Mouse (Mus musculus) lung, embryonic 15.5 days (tissue): ENCODE measurements around the gene Coq2. TPM values are rescaled to one million over a fixed set of nuclear protein-coding genes. Genes with fewer than 3 reads are reported as not detected.

Experiments
- ATAC-seq: fragments of 200-750 bp; cut with Nextera tagmentation; 2 replicates; pipeline ENCODE4 v1.8.0; 2017; ENCODE audit warnings: moderate number of reproducible peaks, borderline replicate concordance; ENCODE audit not compliant: low FRiP score, low TSS enrichment; ENCODE audit errors: extremely low read depth
- H3K27ac ChIP-seq: fragments of 300-500 bp; sonication (generic); 2 replicates; pipeline ENCODE4 v1.5.1; 2015; ENCODE audit warnings: moderate library complexity, mild to moderate bottlenecking, inconsistent platforms
- H3K27me3 ChIP-seq: fragments of 300-500 bp; sonication (generic); 2 replicates; pipeline ENCODE4 v1.6.1; 2015; ENCODE audit warnings: inconsistent platforms
- H3K36me3 ChIP-seq: fragments of 300-500 bp; sonication (generic); 2 replicates; pipeline ENCODE4 v1.6.1; 2015; ENCODE audit warnings: inconsistent platforms
- H3K4me1 ChIP-seq: fragments of 300-500 bp; sonication (generic); 2 replicates; pipeline ENCODE4 v1.6.1; 2015; ENCODE audit warnings: inconsistent platforms
- H3K4me2 ChIP-seq: fragments of 300-500 bp; sonication (generic); 2 replicates; pipeline ENCODE4 v1.6.1; 2015; ENCODE audit warnings: inconsistent platforms, mild to moderate bottlenecking, moderate library complexity
- H3K4me3 ChIP-seq: fragments of 300-500 bp; sonication (generic); 2 replicates; pipeline ENCODE4 v1.5.1; 2015; ENCODE audit warnings: mild to moderate bottlenecking, inconsistent platforms
- H3K9ac ChIP-seq: fragments of 300-500 bp; sonication (generic); 2 replicates; pipeline ENCODE4 v1.6.1; 2015; ENCODE audit warnings: inconsistent platforms
- H3K9me3 ChIP-seq: fragments of 300-500 bp; sonication (generic); 2 replicates; pipeline ENCODE4 v1.6.1; 2016; ENCODE audit warnings: inconsistent platforms
- WGBS: fragments of 180-500 bp; shearing (Covaris S2); methylation state at CpG from one replicate; pipeline ENCODE4 v1.1.7; 2015; 5-methylcytosine and 5-hydroxymethylcytosine counted together
- polyA plus RNA-seq: library from polyadenylated mRNA; unstranded; fragments of >200 nt; fragmentation: Nextera tagmentation; extraction: Ambion mirVana; gene quantifications from 2 replicates; pipeline ENCODE4 v1.2.1, GENCODE M21; 2015

Gene Coq2
- 56.5 and 59.7 TPM in 2 replicates for polyA plus RNA-seq

DNA sequence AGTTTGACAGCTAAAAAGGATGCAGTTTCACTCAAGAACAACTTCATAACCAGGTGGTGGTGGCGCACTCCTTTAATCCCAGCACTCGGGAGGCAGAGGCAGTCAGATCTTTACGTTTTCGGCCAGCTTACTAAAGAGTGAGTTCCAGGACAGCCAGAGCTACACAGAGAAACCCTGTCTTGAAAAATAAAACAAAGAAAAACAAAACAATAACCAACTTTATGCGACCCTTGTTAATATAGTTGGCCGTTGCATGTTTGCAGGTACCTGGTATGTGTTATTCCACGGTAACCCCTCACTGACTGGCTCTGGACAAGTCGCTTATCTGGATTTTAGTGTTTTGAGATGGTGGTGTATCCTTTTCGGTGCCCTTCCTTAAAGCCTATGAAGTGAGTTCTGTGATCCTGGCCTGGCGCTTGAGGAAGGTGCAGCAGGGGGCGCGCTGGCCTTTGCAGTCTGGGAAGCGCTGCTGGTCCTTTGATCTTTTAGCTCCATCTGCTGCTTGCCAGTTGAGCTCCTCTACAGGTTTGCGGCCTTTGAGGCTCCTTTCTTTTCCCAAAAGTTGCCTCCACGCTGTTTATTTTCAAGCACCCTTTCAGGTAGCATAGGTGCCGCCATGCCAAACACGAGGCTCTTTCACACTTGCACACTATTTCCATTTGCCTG lies at the start of gene Coq2:
Coq2 (minus strand) TSS at position 430 of the 666 bp plus-strand sequence.
- peaks cover 17% of the 10 kb centered on the region for H3K4me1 ChIP-seq
- ATAC-seq: peak; percentile 64; the same call in 1 of the 2 replicates
- H3K9ac ChIP-seq: peak within 1 kb of the TSS; percentile 80
- H3K4me2 ChIP-seq: peak within 1 kb of the TSS; percentile 67
- peak within 1 kb of the TSS; percentile 76 for H3K27ac ChIP-seq
- no peaks in the 10 kb centered on the region for H3K36me3 ChIP-seq
- 8% methylated on average over 17 of the region's 17 CpGs for WGBS
- no peaks in the 10 kb centered on the region for H3K27me3 ChIP-seq
- no peaks in the 10 kb centered on the region for H3K9me3 ChIP-seq
- peak within 1 kb of the TSS; percentile 75 for H3K4me3 ChIP-seq

DNA sequence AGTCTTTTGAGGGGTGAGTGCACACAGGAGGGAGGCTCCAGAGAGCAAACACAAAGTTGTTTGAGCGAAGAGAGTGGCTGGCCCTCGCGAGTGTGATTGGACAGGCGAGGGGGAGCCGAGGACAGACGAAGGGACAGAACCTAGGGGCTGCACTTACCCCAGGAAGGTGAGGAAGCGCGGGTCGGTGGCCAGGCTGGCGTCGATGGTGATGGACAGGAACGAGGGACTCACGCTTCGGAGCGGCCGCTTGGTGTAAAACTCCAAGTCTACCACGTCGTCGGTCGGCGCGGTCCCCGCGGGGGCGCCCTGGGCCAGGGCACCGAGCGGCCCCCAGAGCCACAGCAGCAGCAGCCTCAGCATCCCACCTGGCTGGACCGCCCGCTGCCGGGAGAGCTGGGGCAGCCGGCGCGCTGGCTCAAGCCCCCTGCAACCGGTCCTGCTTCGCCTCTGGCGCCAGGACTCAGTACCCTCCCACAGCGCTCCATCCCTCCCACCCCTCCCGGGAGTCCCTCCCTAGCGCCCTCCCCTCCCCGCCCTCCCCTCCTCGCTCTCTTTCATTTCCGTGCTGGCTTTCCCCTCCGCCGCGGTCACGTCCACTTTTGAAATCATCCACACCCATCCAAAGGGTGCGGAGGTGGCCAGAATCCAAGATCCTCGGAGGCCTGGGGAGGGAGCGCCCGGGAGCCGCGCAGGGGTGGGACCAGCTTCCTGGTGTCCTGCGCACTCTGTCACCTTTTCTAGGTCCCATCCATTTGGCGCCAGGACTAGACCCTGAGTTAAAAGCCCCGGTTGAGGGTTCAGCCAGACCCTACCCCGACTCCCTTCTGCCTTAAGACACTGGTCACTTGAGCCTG lies 44.5 kb upstream of the Coq2 start, which contains the start of gene Hpse:
Hpse (minus strand) TSS at position 482 of the 854 bp plus-strand sequence.
- H3K9me3 ChIP-seq: no peaks in the 10 kb centered on the region
- ATAC-seq: peak; percentile 88
- H3K36me3 ChIP-seq: no peaks in the 10 kb centered on the region
- H3K27ac ChIP-seq: no peak within 1 kb of the TSS
- H3K4me1 ChIP-seq: 0 out of 2 replicates have a peak, but pooled peaks cover 7% of the 10 kb centered on the region
- WGBS: under 1% methylated on average over 54 of the region's 56 CpGs
- peak within 1 kb of the TSS; percentile 52 for H3K4me3 ChIP-seq
- H3K4me2 ChIP-seq: peak within 1 kb of the TSS; percentile 96
- peak within 1 kb of the TSS; percentile 36; the same call in 1 of the 2 replicates for H3K9ac ChIP-seq
- H3K27me3 ChIP-seq: no peaks in the 10 kb centered on the region

DNA sequence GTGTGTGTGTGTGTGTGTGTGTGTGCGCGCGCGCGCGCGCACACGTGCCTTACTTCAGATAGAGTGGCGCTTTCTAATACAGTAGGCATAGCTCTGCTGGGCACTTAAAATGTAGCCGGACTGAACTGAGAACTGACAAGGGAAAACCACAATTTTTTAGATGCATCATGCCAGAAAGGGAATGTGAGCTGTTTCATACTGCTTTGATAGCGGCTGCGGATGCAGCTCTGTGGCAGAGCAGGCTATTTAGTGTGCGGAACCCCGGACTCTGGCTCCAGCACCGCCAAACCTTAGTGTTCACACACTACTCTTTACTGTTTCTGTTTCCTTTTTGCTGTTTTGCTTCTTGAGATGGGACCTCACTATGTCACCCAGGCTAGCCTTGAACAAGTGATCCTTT lies 41.8 kb upstream of the Coq2 start:
- no peak overlapping the region for H3K4me2 ChIP-seq
- no peaks in the 10 kb centered on the region for H3K9me3 ChIP-seq
- 90% methylated on average over 15 of the region's 15 CpGs for WGBS
- no peak overlapping the region for H3K9ac ChIP-seq
- H3K36me3 ChIP-seq: no peaks in the 10 kb centered on the region
- no peak overlapping the region for H3K4me3 ChIP-seq
- ATAC-seq: no peak
- H3K27me3 ChIP-seq: no peaks in the 10 kb centered on the region
- H3K4me1 ChIP-seq: 0 out of 2 replicates have a peak, but pooled peaks cover 7% of the 10 kb centered on the region
- H3K27ac ChIP-seq: no peak overlapping the region

DNA sequence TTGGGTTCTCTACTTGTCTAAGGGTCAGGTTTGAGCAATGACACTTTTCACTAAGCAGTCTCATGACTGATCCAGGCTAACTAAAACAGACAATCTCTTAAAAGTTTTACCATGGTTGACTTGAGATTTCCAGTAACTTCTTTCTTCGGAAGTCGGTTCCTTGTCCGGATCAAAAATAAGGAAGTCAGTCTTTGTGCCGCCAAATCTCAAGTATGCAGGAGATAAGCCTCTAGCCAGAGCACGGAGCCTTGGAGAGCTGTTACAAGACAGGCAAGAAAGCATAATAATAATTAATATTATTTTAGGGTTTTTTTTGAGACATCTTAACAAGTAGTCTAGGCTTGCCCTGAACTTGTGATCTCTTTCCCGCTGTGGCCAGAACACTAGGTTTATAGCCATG lies 36.3 kb upstream of the Coq2 start:
- Histone ChIP-seq H3K9ac (no peak overlapping the region), H3K4me2 (no peak overlapping the region), H3K4me3 (no peak overlapping the region), H3K9me3 (no peaks in the 10 kb centered on the region), H3K36me3 (no peaks in the 10 kb centered on the region), H3K4me1 (no peaks in the 10 kb centered on the region), H3K27me3 (no peaks in the 10 kb centered on the region), H3K27ac (no peak overlapping the region)
- no peak for ATAC-seq
- 55% methylated on average over 6 of the region's 6 CpGs for WGBS

DNA sequence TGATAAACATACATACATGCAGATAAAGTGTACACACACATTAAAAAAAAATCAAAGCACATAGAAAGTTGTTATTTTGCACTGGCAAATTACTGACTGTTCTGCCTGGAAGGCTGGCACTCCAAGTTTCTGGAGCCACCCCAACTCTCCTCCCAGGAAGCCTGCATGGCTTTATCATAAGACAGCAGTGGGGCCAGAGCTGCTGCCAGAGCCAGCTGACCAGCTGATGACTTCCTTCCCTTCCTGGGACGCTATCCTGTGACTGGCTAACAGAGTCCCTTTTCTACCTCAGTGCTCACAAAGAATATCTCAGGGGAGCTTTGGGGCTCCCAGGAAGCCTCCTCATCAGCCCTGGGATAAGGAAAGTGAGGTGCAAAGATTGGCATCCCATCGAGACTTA lies 35.1 kb upstream of the Coq2 start:
- no peak overlapping the region for H3K4me2 ChIP-seq
- H3K9me3 ChIP-seq: no peaks in the 10 kb centered on the region
- ATAC-seq: no peak
- no peaks in the 10 kb centered on the region for H3K27me3 ChIP-seq
- H3K27ac ChIP-seq: no peak overlapping the region
- no peak overlapping the region for H3K9ac ChIP-seq
- H3K4me3 ChIP-seq: no peak overlapping the region
- 31% methylated on average over 2 of the region's 2 CpGs for WGBS
- H3K4me1 ChIP-seq: no peaks in the 10 kb centered on the region
- no peaks in the 10 kb centered on the region for H3K36me3 ChIP-seq

DNA sequence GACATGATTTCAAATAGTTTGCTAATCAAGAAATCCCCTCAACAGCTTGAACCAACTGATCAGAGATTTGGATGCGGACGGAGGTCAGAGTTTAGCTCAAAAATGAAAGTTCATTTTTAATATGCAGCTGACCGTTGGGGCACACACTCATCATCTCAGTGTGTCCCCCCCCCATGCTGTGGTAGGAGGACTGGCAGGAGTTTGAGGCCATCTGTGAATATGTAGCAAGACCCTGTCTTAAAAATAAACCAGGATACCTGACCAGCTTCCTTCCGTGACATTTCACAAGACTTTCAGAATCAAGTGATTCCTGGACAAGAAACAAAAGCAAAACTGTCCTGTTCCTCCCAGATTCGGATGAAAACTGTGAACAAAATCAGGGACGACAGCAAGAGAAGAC lies 34.1 kb upstream of the Coq2 start:
- 81% methylated on average over 6 of the region's 6 CpGs for WGBS

DNA sequence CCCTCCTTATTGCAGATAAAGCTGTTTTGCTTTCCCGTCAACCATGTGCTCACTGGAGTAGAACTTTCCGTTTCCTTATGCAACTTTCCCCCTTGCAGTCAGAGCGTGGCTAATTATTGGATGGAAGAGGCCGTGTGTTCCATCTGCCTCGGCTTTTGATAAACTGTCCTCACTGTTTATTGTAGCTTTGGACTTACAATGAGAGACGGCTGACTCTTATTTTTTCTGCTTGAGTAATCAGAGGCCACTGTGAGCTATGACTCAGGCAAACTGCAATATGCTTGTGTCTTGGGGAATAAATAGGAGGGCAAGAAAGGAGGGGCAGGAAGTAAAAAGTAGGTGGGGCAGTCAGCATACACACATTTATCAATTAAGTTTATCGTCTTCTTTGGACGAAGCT lies 31.7 kb upstream of the Coq2 start:
- H3K9ac ChIP-seq: no peak overlapping the region
- no peak overlapping the region for H3K4me2 ChIP-seq
- 64% methylated on average over 8 of the region's 8 CpGs for WGBS
- H3K4me1 ChIP-seq: no peaks in the 10 kb centered on the region
- no peaks in the 10 kb centered on the region for H3K9me3 ChIP-seq
- no peak overlapping the region for H3K27ac ChIP-seq
- H3K27me3 ChIP-seq: no peaks in the 10 kb centered on the region
- no peaks in the 10 kb centered on the region for H3K36me3 ChIP-seq
- ATAC-seq: no peak
- H3K4me3 ChIP-seq: no peak overlapping the region

More for the DNA sequence above, 34.1 kb upstream of the Coq2 start:
- ATAC-seq: no peak
- no peaks in the 10 kb centered on the region for H3K27me3 ChIP-seq
- no peaks in the 10 kb centered on the region for H3K4me1 ChIP-seq
- H3K4me2 ChIP-seq: no peak overlapping the region
- H3K4me3 ChIP-seq: no peak overlapping the region
- H3K36me3 ChIP-seq: no peaks in the 10 kb centered on the region
- no peaks in the 10 kb centered on the region for H3K9me3 ChIP-seq
- H3K27ac ChIP-seq: no peak overlapping the region
- no peak overlapping the region for H3K9ac ChIP-seq

DNA sequence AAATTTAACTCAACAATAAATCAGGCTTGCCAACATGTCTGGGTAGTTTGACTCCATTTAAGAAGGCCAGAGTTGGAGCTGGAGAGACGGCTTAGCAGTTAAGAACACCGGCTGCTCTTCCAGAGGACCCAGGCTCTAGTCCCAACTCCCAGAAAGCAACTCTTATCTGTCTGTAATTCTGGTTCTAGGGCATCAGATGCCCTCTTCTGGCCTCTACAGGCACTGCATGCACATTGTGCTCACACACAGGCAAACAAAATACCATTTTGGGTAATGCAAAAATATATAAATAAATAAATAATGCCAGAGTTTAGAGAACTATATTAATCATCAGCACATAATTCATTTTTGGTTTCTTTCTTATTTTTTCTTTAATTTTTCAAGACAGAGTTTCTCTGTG lies 29.3 kb upstream of the Coq2 start:
- no peak for ATAC-seq
- Histone ChIP-seq H3K27ac (no peak overlapping the region), H3K9ac (no peak overlapping the region), H3K9me3 (no peaks in the 10 kb centered on the region), H3K4me1 (no peaks in the 10 kb centered on the region), H3K36me3 (no peaks in the 10 kb centered on the region), H3K4me2 (no peak overlapping the region), H3K4me3 (no peak overlapping the region), H3K27me3 (no peaks in the 10 kb centered on the region)
- 94% methylated on average over 2 of the region's 2 CpGs for WGBS

DNA sequence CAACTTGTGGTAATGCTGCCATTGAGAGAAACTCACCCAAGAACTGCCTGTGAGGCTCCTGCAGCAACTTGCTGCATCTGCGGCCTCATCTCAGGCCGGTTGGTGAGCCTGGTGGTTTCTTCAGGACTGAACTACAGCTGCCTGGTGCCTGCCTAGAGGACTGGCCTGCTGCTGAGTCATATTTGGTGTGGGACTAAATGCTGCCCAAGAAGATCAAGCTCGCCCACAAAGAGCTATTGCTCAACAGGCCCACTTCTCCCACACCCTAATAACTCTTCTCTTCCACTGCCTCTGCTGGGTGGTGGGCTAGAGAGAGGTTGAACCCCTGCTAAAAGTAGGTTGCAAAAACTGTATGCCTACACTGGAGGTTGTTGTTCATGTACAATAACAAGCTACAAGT lies 27.4 kb upstream of the Coq2 start:
- Histone ChIP-seq H3K36me3 (no peaks in the 10 kb centered on the region), H3K9ac (no peak overlapping the region), H3K4me2 (no peak overlapping the region), H3K27ac (no peak overlapping the region), H3K9me3 (no peaks in the 10 kb centered on the region), H3K4me3 (no peak overlapping the region), H3K4me1 (no peaks in the 10 kb centered on the region), H3K27me3 (no peaks in the 10 kb centered on the region)
- no peak for ATAC-seq
- 85% methylated on average over 3 of the region's 3 CpGs for WGBS

DNA sequence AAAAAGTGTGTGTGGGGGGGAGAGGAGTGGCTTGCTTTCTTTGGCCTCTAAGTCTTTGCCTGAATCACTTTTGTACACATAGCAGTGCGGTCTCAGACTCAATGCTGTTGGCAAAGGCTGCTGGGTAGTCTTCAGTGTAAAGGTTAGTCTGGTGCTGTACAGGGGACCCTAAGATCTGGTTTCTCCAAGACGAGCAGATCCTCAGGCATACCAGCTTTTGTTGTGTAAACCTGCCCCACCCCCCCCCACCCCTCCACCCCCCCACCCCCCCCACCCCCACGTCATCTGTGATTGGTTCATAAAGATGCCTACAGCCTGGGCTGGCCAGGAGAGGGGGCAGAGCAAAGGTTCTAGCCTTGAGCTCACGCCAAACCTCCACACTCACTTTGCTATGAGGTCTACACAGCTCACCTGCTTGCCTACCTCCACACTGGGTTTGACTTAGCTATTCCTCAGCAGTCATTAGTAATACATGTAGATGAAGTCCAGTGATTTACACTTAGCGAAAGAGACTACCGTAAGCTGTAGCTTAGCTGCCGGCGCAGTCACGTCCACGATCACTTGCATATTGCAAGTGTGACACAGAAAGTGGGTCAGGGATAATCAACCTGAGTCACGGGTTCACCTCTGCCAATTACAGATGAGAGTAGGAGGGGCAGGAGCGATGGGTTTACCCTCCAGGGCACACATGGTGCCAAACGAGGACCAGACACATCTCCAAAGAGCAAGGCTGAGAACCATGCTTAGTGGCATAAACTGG lies 26.1 kb upstream of the Coq2 start:
- WGBS: 78% methylated on average over 13 of the region's 13 CpGs
- ATAC-seq: no peak
- Histone ChIP-seq H3K9me3 (no peaks in the 10 kb centered on the region), H3K36me3 (no peaks in the 10 kb centered on the region), H3K27me3 (no peaks in the 10 kb centered on the region), H3K9ac (no peak overlapping the region), H3K4me1 (no peaks in the 10 kb centered on the region), H3K4me2 (no peak overlapping the region), H3K27ac (no peak overlapping the region), H3K4me3 (no peak overlapping the region)

DNA sequence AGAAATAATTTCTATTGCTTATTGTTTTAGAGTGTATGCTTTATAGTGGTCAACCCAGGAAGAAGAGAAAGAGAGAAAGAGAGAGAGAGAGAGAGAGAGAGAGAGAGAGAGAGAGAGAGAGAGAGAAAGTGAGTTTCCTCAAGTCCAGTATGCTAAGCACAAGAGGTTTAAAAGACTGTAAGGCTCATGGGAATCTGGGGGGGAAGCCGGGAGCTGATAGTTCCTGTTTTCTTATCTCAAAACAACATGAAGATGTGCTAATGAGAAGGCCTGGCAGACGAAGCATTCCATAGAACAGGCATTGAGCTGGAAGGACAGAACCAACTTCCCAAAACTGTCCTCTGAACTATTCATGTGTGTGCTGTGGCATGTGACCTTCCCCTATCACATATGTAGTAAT lies 22.9 kb upstream of the Coq2 start:
- Histone ChIP-seq H3K4me1 (no peaks in the 10 kb centered on the region), H3K27me3 (no peaks in the 10 kb centered on the region), H3K4me3 (no peak overlapping the region), H3K9ac (no peak overlapping the region), H3K27ac (no peak overlapping the region), H3K4me2 (no peak overlapping the region), H3K36me3 (no peaks in the 10 kb centered on the region), H3K9me3 (no peaks in the 10 kb centered on the region)
- whole genome bisulfite sequencing: 31% methylated on average over 2 of the region's 2 CpGs
- ATAC-seq: no peak
